Mouse (Mus musculus) erythroblast, adult 5-6 weeks (primary cell): ENCODE results near the gene Ctf2. TPM values are rescaled to one million over a fixed set of nuclear protein-coding genes. Genes with fewer than 3 reads are reported as not detected.
"Not testable (repeated sequence)": the region's sequence is repeated elsewhere in the genome, so short reads cannot be mapped to it uniquely, and the experiment has no call there.

ENCODE experiments used
- ATAC-seq: replicated peaks from 2 replicates; pipeline ENCODE4 v1.8.0; 2016; ENCODE audit warnings: moderate number of reproducible peaks, mild to moderate bottlenecking, moderate TSS enrichment, inconsistent platforms; ENCODE audit not compliant: poor library complexity, low FRiP score, severe bottlenecking
- total RNA-seq, 2 experiments: library from RNA; stranded (forward) in 1 of 2; stranded (reverse) in 1 of 2; fragments of 150-400 nt in 1 of 2; fragments of 200-764, 138-1000 nt in 1 of 2; gene quantifications; 2 replicates each; pipeline versions ENCODE4 v1.2.3 to v1.2.4; 2015 to 2017; ENCODE audit warnings: low replicate concordance in 2 of 2

The Ctf2 gene
- total RNA-seq (2015; ENCODE audit: low replicate concordance) (not detected in 2 replicates), total RNA-seq (2017; ENCODE audit: low replicate concordance) (not detected in 2 replicates)

DNA sequence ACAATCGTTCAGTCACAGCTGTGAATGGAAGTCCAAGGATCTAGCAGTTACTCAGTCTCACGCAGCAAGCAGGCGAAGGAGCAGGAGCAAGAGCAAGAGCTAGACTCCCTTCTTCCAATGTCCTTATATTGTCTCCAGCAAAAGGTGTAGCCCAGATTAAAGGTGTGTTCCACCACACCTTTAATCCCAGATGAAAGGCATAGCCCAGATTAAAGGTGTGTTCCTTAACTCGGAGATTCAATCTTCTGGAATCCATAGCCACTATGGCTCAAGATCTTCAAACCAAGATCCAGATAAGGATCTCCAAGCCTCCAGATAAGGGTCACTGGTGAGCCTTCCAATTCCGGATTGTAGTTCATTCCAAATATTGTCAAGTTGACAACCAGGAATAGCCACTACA, at the start of gene Ctf2:
Gene Ctf2, minus strand, starts transcription at position 101 of the 400 bp plus-strand sequence.
- ATAC-seq = not testable (repeated sequence)

GRCm38 (mm10) chr7:127778350-127778749, 46.4 kb upstream of the Ctf2 start:
- no peak for ATAC-seq

DNA sequence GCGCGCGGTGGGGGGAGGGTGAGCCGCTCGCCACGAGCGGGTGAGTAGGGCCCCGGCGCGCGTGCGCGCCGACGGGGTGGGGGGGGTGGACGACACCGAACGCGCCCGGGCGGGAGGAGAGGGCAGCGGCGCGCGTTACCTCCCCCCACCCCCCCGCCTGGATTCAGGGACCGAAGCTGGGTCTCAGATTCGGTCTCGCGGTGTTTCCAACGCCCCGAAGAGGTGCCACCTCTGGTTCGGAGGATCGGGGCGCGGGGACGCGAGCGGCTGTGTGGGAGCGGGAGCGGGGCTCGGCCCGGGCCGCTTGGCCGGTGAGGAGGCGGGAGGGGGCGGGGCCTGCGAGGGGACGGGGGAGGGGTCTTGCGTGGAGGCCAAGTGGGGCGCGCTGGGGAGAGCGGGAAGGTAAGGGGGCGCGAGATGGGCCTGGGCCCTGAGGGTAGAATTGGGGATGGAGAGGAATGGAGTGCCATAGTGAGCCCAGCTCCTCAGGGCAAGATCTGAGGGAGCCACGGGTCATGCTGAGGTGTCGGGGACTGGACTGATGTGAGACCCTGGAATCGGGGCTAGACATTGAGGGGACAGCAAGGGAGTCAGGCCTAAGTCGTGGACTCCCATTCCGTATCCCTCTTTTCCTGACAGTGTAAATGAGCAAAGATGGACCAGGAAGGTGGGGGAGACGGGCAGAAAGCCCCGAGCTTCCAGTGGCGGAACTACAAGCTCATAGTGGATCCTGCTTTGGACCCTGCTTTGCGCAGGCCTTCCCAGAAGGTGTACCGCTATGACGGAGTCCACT, 45.7 kb upstream of the Ctf2 start:
- no peak for ATAC-seq

DNA sequence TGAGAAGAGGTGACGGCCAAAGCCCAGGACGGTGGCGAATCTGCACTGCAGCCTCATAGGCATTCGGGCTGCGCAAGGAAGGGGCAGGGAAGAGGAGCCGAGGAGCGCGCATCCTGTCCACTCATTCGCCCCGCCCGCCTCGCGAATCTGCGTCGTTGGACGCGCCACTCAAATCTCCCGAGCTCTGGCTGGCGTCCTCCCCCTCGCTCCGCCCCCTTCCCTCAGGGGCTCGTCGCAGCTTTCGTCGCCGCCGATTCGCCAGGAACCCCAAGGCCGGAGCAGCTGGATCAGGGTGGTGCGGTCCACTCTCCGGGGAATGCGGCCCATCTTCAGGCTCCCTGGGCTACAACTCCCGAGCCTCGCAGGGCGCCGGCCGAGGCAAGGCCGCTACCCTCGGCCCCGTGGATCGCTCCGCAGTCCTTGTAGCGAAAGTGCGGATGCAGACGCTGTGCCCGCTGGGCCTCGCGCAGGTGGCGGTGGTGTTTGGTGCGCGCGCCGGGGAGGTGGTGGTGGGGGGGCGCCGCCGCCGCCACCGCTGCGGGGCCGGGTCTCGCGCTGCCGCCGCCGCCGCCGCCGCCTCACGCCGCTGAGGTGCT, 45.0 kb upstream of the Ctf2 start:
- peak; percentile 90 for ATAC-seq

GRCm38 (mm10) chr7:127776426-127776825, 44.5 kb upstream of the Ctf2 start, which contains the start of gene Setd1a:
Setd1a (plus strand) TSS chr7:127776670.
- peak; percentile 77 for ATAC-seq

DNA sequence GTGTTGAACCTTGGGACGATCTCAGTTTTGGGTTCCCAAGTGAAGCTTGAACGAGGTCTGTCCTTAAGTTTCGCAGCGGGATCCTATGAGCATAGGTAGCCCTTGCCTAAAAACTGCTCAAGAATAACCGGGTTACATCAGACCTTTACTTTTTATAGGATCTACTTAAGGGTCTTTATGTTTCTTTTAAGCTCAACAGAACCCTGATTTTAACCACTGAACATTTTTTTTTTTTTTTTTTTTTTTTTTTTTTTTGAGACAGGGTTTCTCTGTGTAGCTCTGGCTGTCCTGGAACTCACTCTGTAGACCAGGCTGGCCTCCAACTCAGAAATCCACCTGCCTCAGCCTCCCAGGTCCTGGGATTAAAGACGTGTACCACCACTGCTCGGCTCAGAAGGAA, 43.9 kb upstream of the Ctf2 start:
- not testable (repeated sequence) for ATAC-seq

GRCm38 (mm10) chr7:127773664-127774384, 41.9 kb upstream of the Ctf2 start:
- 0 out of 2 replicates have a peak, but pooled peaks have one; percentile 31 for ATAC-seq

- ATAC-seq = no peak
Measured at GRCm38 (mm10) chr7:127772557-127772956, 40.6 kb upstream of the Ctf2 start.

DNA sequence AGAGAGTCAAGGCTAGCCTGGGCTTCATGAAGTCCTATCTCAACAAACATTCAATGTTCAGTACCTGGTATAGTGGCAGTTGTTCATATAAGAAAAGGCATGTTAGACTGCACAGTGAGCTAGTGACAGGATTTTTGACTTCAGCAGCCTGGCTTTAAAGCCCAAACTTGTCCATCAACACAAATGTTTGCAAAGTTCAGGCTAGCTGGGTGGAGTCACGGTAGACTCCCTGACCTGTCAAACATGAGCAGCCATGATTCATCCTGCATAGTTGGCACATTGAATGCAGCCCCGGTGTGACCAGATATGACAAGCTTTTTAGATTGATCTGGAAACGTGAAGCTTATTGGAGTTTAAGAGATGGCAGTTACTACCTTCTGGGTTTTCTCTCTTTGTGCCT, 40.1 kb upstream of the Ctf2 start:
- ATAC-seq = no peak

DNA sequence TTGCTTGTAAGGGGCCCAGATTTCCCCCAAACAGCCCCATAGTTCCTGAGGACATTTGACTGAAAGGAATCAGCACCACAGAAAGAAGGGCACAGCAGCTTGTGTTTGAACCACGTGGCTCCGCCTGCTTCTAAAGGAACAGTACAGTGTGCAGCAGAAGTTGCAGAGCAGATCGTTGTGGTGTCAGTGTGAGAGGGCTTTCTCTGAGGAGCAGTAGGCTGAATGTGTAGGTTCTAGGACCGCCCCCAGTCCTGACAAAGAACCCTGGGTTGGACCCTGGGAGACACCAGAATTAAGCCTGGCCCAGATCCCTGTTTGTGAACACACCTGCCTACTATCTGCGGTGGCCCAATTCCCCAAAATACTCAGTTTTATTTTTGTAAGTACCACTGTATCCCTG, 39.3 kb upstream of the Ctf2 start:
- no peak for ATAC-seq

DNA sequence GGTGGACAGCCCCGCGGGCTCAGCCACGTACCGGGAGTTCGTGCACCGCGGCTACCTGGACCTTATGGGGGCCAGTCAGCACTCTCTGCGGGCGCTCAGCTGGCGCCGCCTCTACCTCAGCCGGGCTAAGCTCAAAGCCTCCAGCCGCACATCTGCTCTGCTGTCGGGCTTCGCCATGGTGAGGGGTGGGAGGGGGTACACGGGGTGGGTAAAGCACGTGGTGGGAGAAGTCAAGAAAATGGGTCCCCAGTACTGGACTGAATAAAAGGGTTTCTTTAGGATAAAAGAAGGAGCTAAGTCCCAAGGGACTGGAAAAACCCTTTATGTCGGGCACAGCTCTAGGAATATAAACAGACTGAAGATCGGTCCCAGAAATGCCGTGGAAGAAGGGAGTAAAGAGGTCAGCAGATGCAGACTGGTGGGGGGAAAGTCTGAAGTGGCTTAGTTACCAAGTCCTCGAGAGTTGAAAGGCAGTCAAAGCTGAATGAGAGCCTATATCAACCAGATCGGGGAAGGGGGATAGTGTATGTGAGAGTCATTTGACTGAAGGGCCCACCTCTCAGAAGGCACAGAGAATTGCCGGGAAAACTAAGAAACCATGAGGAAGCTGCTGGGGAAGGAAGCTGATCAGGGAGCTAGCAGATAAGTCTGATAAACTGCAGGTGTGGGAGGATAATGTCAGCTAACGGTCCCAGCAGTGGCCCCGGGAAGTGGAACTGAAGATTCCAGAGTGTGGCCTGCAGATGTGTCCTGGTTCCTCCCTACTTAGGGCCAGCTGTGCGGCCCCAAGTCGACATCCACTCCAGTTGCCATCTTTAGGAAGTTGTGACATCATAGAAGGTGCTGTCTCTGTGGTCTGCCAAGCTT, 38.3 kb upstream of the Ctf2 start:
- ATAC-seq = peak; percentile 6; the same call in 1 of the 2 replicates

GRCm38 (mm10) chr7:127769651-127770038, 37.7 kb upstream of the Ctf2 start, which contains the start of gene Orai3:
Orai3 (plus strand) TSS chr7:127769815.
- peak; percentile 24 for ATAC-seq

- no peak for ATAC-seq
Measured at GRCm38 (mm10) chr7:127768997-127769593, 37.1 kb upstream of the Ctf2 start.

DNA sequence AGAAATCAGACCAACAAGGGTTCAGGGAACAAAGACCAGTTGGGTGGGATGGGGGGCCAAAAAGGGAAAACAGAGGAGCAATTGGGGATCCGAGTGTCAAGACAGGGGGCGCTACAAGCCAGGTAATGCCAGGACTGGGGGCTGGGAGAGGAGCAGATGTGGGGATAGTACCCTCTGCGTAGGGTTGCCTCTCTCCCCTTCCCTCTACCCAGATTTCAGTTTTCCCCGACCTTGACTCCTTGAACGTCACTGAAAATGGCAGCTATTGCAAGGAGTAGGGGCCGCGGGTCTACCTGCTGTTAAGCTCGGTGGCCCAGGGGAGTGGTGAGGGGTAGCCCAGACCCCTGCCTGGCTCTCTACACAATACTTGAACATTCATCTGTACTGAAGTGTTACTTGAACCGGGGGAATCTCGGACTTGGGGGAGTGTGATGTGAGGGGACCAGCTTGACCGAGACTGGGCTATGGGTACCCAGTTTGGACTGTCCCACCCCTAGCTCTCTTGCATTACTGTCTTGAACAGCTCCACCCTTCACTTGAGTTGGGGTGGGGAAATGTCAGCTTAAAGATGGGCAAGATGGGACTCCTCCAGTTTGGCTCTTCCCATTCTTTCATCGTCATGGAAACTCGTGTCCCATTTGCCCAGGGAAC, 36.5 kb upstream of the Ctf2 start:
- no peak for ATAC-seq

DNA sequence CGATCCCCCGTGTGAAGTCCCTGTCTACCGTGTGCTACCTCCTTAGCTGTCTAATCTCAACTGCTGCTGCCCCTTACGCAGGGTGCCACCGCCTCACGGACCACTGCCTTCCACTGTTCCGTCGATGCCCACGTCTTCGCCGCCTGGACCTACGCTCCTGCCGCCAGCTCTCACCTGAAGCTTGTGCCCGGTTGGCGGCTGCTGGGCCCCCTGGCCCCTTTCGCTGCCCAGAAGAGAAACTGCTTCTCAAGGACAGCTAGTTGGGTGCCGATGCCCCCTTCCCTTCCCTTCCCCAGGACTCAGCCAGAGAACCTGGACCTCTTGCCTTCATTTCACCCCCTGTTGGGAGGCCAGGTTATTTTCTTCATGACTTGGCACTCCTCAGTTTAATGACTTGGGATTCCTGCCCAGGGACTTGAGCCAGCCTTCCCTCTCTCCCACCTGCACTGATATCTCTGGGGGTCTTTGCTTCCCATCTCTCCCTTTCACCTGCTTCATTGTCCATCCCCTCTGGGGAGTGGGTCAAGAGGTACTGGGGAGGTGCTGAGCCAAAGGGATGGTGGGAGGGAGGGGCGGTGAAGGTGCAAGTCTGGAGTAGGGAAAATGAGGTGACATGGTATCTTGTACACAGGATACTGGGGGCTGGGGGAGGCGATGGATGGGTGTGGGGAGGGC, 35.8 kb upstream of the Ctf2 start:
- ATAC-seq = peak; percentile 21

- peak; percentile 88 for ATAC-seq
Measured at GRCm38 (mm10) chr7:127766851-127767609, 35.1 kb upstream of the Ctf2 start.

- ATAC-seq = no peak
Measured at GRCm38 (mm10) chr7:127765756-127766155, 33.8 kb upstream of the Ctf2 start.
